Mouse (Mus musculus) mammary gland, adult 2 months (tissue): ENCODE data around the gene Gm13084. TPM values are rescaled to one million over a fixed set of nuclear protein-coding genes. Genes with fewer than 3 reads are reported as not detected.

Source experiments
- polyA plus RNA-seq: library from polyadenylated mRNA; depleted of rRNA; stranded (reverse); fragments of >200 nt; gene quantifications from 2 replicates; pipeline ENCODE4 v1.2.3, GENCODE M21; 2012; ENCODE audit warnings: low replicate concordance; rRNA removed

The Gm13084 gene
- not detected in 2 replicates for polyA plus RNA-seq

DNA sequence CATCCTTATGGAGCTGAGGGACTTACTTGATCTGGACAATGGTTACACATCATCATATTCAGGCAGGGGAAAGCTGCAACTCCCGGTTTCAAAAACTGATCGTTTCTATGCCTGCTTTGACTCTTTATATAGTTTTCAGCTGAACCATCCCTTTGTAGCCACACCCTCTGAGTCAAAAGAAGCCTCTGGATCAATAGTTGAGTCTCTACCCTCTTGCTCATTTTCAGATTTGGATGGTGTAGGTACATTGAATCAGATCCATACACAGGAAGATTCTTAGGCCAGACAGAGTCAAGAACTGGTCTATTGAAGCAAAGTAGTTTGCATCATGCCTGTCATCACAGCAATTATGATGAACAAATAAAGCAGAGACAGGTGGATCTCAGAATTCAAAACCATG, at the start of gene Gm13084:
Gene Gm13084 (minus strand): TSS at position 101 of the 400 bp plus-strand sequence.

DNA sequence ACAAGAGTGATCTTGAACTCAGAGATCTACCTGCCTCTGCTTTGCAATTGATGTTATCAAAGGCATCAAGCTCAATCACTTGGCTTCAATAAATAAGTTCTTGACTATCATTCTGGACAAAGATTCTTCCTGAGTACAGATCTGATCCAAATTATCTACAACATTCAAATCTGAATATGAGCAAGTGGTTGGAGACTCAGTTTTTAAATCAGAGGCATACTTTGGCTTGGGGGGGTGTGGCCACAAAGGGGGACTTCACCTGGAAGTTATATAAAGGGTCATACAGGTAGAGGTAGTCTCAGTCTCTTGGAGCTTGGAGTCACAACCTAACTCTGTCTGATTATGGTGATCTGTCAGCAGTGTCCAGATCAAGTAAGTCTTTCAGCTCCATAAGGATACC, 30.3 kb upstream of the Gm13084 start, which contains the start of gene Gm13103:
Gene Gm13103 (plus strand): TSS at position 301 of the 400 bp plus-strand sequence.

DNA sequence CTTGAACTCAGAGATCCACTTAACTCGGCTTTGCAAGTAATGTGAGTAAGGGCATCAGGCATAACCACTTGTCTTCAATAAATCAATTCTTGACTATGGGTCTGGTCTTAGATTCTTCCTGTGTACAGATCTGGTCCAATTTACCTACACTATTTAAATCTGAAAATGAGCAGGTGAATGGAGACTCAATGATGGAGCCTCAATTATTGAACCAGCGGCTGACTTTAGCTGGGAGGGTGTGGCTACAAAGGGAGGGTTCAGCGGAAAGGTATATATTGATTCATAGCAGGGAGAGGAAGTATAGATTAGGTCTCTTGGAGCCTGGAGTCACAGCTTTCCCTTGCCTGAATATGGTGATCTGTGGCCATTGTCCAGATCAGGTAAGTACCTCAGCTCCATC, 26.8 kb downstream of the Gm13084 start, which contains the start of gene Gm13023:
Gene Gm13023 (plus strand): TSS at position 301 of the 400 bp plus-strand sequence.

Other genes with a start within 250 kb of the Gm13084 start
- gene Gm13083, start 201.1 kb downstream of the Gm13084 start, polyA plus RNA-seq, result not detected in 2 replicates
- not detected in 2 replicates for gene Gm13088, start 158.8 kb downstream of the Gm13084 start, polyA plus RNA-seq
- not detected in 2 replicates for gene Gm13089, start 113.4 kb downstream of the Gm13084 start, polyA plus RNA-seq
- gene Gm13078, start 96.6 kb downstream of the Gm13084 start, polyA plus RNA-seq, result not detected in 2 replicates
- gene Gm13023, start 26.7 kb downstream of the Gm13084 start, polyA plus RNA-seq, result not detected in 2 replicates
- not detected in 2 replicates for gene Gm13103, start 30.4 kb upstream of the Gm13084 start, polyA plus RNA-seq
- not detected in 2 replicates for gene Pramef6, start 84.3 kb upstream of the Gm13084 start, polyA plus RNA-seq
- not detected in 2 replicates for gene Pramef25, start 134.9 kb upstream of the Gm13084 start, polyA plus RNA-seq
- not detected in 2 replicates for gene Gm13101, start 150.9 kb upstream of the Gm13084 start, polyA plus RNA-seq
- gene Pramef17, start 178.3 kb upstream of the Gm13084 start, polyA plus RNA-seq, result not detected in 2 replicates
- not detected in 2 replicates for gene Pramel4, start 243.0 kb upstream of the Gm13084 start, polyA plus RNA-seq